15 mouse cellular contexts compared by ENCODE assay signal in genomic region chr17:43329761-43330183, GRCm38 (mm10). TPM values are rescaled to one million over a fixed set of nuclear protein-coding genes. Genes with fewer than 3 reads are reported as not detected.
DNase-seq lines count a peak whose midpoint lies in the region; ATAC-seq and TF ChIP-seq lines count a peak whose summit lies in the region.
"Had no signal": no experiment of that assay in that cellular context is flagged by ENCODE, and none has a peak within 500 bp of the region (broad histone marks: within the 10 kb centered on the region; RNA-seq: fewer than 3 reads in every experiment).

No protein-coding gene starts in this region.

- H3K27ac ChIP-seq in heart, embryonic 11.5 days (ENCODE audit: low read depth, low read length), result peak overlapping the region; percentile 65
- H3K27ac ChIP-seq in liver, embryonic 16.5 days (ENCODE audit: low read length), result peak overlapping the region; percentile 93
- H3K27ac ChIP-seq in intestine, embryonic 15.5 days, result no peak overlapping the region
- H3K27ac ChIP-seq: forebrain, embryonic 15.5 days had no signal

- ATAC-seq in heart, embryonic 11.5 days (replicated peaks; ENCODE audit: insufficient number of reproducible peaks, low FRiP score, low TSS enrichment), result peak; percentile 76
- peak; percentile 78 for ATAC-seq in liver, embryonic 16.5 days (ENCODE audit: low read depth)
- ATAC-seq in intestine, embryonic 15.5 days, result no peak
- ATAC-seq: forebrain, embryonic 15.5 days had no signal

- H3K4me2 ChIP-seq in heart, embryonic 11.5 days, result no peak overlapping the region
- H3K4me2 ChIP-seq in liver, embryonic 16.5 days (ENCODE audit: low read depth, low read length), result peak overlapping the region; percentile 28
- H3K4me2 ChIP-seq in intestine, embryonic 15.5 days (replicated peaks), result no peak overlapping the region
- H3K4me2 ChIP-seq: forebrain, embryonic 15.5 days had no signal

- no peak overlapping the region for H3K4me3 ChIP-seq in lung, adult 2 months (replicated peaks; ENCODE audit: extremely low read depth, low read depth, low read length)
- no peak overlapping the region for H3K4me3 ChIP-seq in heart, embryonic 11.5 days (ENCODE audit: low read depth, low read length)
- H3K4me3 ChIP-seq in liver, embryonic 16.5 days (ENCODE audit: low read depth, low read length), result no peak overlapping the region
- no peak overlapping the region for H3K4me3 ChIP-seq in intestine, embryonic 15.5 days (replicated peaks)
- H3K4me3 ChIP-seq: forebrain, embryonic 15.5 days had no signal

- H3K4me1 ChIP-seq in lung, adult 2 months (ENCODE audit: control insufficient read depth, insufficient read depth, low read length), result peaks cover 20% of the 10 kb centered on the region
- peaks cover 17% of the 10 kb centered on the region; the same call in 1 of the 2 replicates for H3K4me1 ChIP-seq in heart, embryonic 11.5 days (ENCODE audit: control insufficient read depth, insufficient read depth, low read length)
- peaks cover 64% of the 10 kb centered on the region for H3K4me1 ChIP-seq in liver, embryonic 16.5 days (ENCODE audit: control insufficient read depth, low read depth, low read length)
- 0 out of 2 replicates have a peak, but pooled peaks cover 5% of the 10 kb centered on the region for H3K4me1 ChIP-seq in intestine, embryonic 15.5 days (replicated peaks)

- peak; percentile 2 for DNase-seq in lung, postnatal 14 days
- DNase-seq in lung, adult 2 months, result no peak
- peak; percentile 55 for DNase-seq in c-Kit-negative CD71-positive TER-119-positive erythroid progenitor cells, embryonic 14.5 days (ENCODE audit: low read depth, low spot score)
- DNase-seq in cerebellum, postnatal 4 days (ENCODE audit: low spot score in 2 of 2), result no peak
- no peak for DNase-seq in right cerebral cortex, postnatal 4 days
- DNase-seq: adrenal gland, postnatal 36 days; cerebellum, adult 9-10 months; gastrocnemius, postnatal 10 days; kidney, postnatal 4 days; thymus, postnatal 4 days had no signal

- no peak for TF ChIP-seq CTCF in lung, adult 2 months (IDR thresholded peaks at IDR 0.05; ENCODE audit: insufficient read depth, low read length)

- no peak for TF ChIP-seq POLR2A in lung, adult 2 months (IDR thresholded peaks at IDR 0.05; ENCODE audit: borderline replicate concordance, extremely low read depth, low read depth, low read length)

- 38% methylated on average over 7 of the region's 7 CpGs for WGBS in lung, adult 2 months
- WGBS in heart, embryonic 11.5 days (ENCODE audit: insufficient replicate concordance), result 57% methylated on average over 7 of the region's 7 CpGs
- 17% methylated on average over 7 of the region's 7 CpGs for WGBS in liver, embryonic 16.5 days (ENCODE audit: insufficient replicate concordance)
- WGBS in intestine, embryonic 15.5 days, result 74% methylated on average over 7 of the region's 7 CpGs

- H3K27me3 ChIP-seq in heart, embryonic 11.5 days (ENCODE audit: control insufficient read depth, insufficient read depth, low read length), result no peaks in the 10 kb centered on the region
- no peaks in the 10 kb centered on the region for H3K27me3 ChIP-seq in liver, embryonic 16.5 days (ENCODE audit: control insufficient read depth, insufficient read depth, low read depth, low read length)
- no peaks in the 10 kb centered on the region for H3K27me3 ChIP-seq in intestine, embryonic 15.5 days (replicated peaks)
- H3K27me3 ChIP-seq: forebrain, embryonic 15.5 days had no signal

- no peak overlapping the region for H3K9ac ChIP-seq in heart, embryonic 11.5 days (ENCODE audit: low read depth, low read length)
- H3K9ac ChIP-seq in liver, embryonic 16.5 days (ENCODE audit: low read depth, low read length), result peak overlapping the region; percentile 49
- no peak overlapping the region for H3K9ac ChIP-seq in intestine, embryonic 15.5 days
- H3K9ac ChIP-seq: forebrain, embryonic 15.5 days had no signal

- H3K36me3 ChIP-seq in heart, embryonic 11.5 days (ENCODE audit: control insufficient read depth, insufficient read depth, low read length), result no peaks in the 10 kb centered on the region
- no peaks in the 10 kb centered on the region for H3K36me3 ChIP-seq in liver, embryonic 16.5 days (ENCODE audit: control insufficient read depth, insufficient read depth)
- H3K36me3 ChIP-seq in intestine, embryonic 15.5 days, result no peaks in the 10 kb centered on the region
- H3K36me3 ChIP-seq: forebrain, embryonic 15.5 days had no signal

- H3K9me3 ChIP-seq in heart, embryonic 11.5 days (replicated peaks; ENCODE audit: control insufficient read depth, low read length), result no peaks in the 10 kb centered on the region
- H3K9me3 ChIP-seq in liver, embryonic 16.5 days (replicated peaks; ENCODE audit: control insufficient read depth, low read length), result no peaks in the 10 kb centered on the region
- H3K9me3 ChIP-seq in intestine, embryonic 15.5 days, result no peaks in the 10 kb centered on the region
- H3K9me3 ChIP-seq: forebrain, embryonic 15.5 days had no signal

RNA-seq across cellular contexts. Expression of gene Adgrf5, which starts 30.5 kb away (rescaled TPM):
- polyA plus RNA-seq in lung, adult 2 months (2012; rRNA removed), result 242 and 327 TPM in 2 replicates
- 13.9 and 20.8 TPM in 2 replicates for polyA plus RNA-seq in heart, embryonic 11.5 days (2014; fragmentation: Nextera tagmentation; extraction: Ambion mirVana)
- 3.7 and 3.8 TPM in 2 replicates for polyA plus RNA-seq in liver, embryonic 16.5 days (2015; fragmentation: Nextera tagmentation; extraction: Ambion mirVana)
- polyA plus RNA-seq in intestine, embryonic 15.5 days (2015; fragmentation: Nextera tagmentation; extraction: Ambion mirVana), result 11.6 and 11.8 TPM in 2 replicates

RNA-seq across cellular contexts. Expression of gene Adgrf1, which starts 59.6 kb away (rescaled TPM):
- polyA plus RNA-seq in lung, adult 2 months (2012; rRNA removed), result not detected in 2 replicates
- polyA plus RNA-seq in heart, embryonic 11.5 days (2014; fragmentation: Nextera tagmentation; extraction: Ambion mirVana), result not detected in 2 replicates
- 1.0 and 1.1 TPM in 2 replicates for polyA plus RNA-seq in liver, embryonic 16.5 days (2015; fragmentation: Nextera tagmentation; extraction: Ambion mirVana)
- polyA plus RNA-seq in intestine, embryonic 15.5 days (2015; fragmentation: Nextera tagmentation; extraction: Ambion mirVana), result 0.15 and 0.19 TPM in 2 replicates
- polyA plus RNA-seq: embryonic facial prominence, embryonic 11.5 days; forebrain, embryonic 15.5 days had no signal

Comparison
In these comparisons a context has a peak if more than half of its experiments do, and no peak if none do; other contexts are left out.
1. DNase-seq: peak in lung, postnatal 14 days (single experiment) and c-Kit-negative CD71-positive TER-119-positive erythroid progenitor cells, embryonic 14.5 days (single experiment); none in lung, adult 2 months (single experiment), cerebellum, postnatal 4 days (0 of 2) and right cerebral cortex, postnatal 4 days (single experiment).
2. RNA of gene Adgrf5, which starts 30.5 kb away (polyA plus RNA-seq): 242 to 327 TPM in lung, adult 2 months; 13.9 to 20.8 TPM in heart, embryonic 11.5 days, 11.6 to 11.8 TPM in intestine, embryonic 15.5 days and 3.7 to 3.8 TPM in liver, embryonic 16.5 days; every median in the first group is over 10 times any median in the second.